Mouse (Mus musculus): ENCODE measurements at regions not wholly inside any gene's neighbourhood (a gene's known extent, or its start where the extent isn't known, plus 50 kb on each side); places are given as distances from the start of the nearest gene placed in this dataset.

GRCm38 (mm10) chr8:11979056-11979455, 138.8 kb downstream of the Tex29 start:
- no peak for DNase-seq (ENCODE audit: low spot score)

GRCm38 (mm10) chr8:11981458-11981857, 141.2 kb downstream of the Tex29 start:
- DNase-seq (ENCODE audit: low spot score): no peak

GRCm38 (mm10) chr8:11990024-11990423, 149.8 kb downstream of the Tex29 start:
- no peak for DNase-seq (ENCODE audit: low spot score)

GRCm38 (mm10) chr8:11999736-12000458, 159.6 kb downstream of the Tex29 start:
- DNase-seq (ENCODE audit: low spot score): peak; percentile 11

GRCm38 (mm10) chr8:12000459-12000789, 160.2 kb downstream of the Tex29 start:
- no peak for DNase-seq (ENCODE audit: low spot score)

- no peak for DNase-seq (ENCODE audit: low spot score)
Observed at GRCm38 (mm10) chr8:12004241-12004640, 164.0 kb downstream of the Tex29 start.

- DNase-seq (ENCODE audit: low spot score): no peak
Observed at GRCm38 (mm10) chr8:12012769-12013168, 172.5 kb downstream of the Tex29 start.

- no peak for DNase-seq (ENCODE audit: low spot score)
Observed at GRCm38 (mm10) chr8:12017750-12018149, 177.5 kb downstream of the Tex29 start.

- no peak for DNase-seq (ENCODE audit: low spot score)
Observed at GRCm38 (mm10) chr8:12019272-12019671, 179.0 kb downstream of the Tex29 start.

- DNase-seq (ENCODE audit: low spot score): no peak
Observed at GRCm38 (mm10) chr8:12023669-12024390, 183.6 kb downstream of the Tex29 start.

GRCm38 (mm10) chr8:12030363-12031116, 190.3 kb downstream of the Tex29 start:
- no peak for DNase-seq (ENCODE audit: low spot score)

- no peak for DNase-seq (ENCODE audit: low spot score)
Observed at GRCm38 (mm10) chr8:12031796-12032195, 191.5 kb downstream of the Tex29 start.

- no peak for DNase-seq (ENCODE audit: low spot score)
Observed at GRCm38 (mm10) chr8:12032386-12032785, 192.1 kb downstream of the Tex29 start.

- no peak for DNase-seq (ENCODE audit: low spot score)
Observed at GRCm38 (mm10) chr8:12036349-12036748, 196.1 kb downstream of the Tex29 start.

GRCm38 (mm10) chr8:12040924-12041323, 200.7 kb downstream of the Tex29 start:
- no peak for DNase-seq (ENCODE audit: low spot score)

GRCm38 (mm10) chr8:12041662-12042061, 201.4 kb downstream of the Tex29 start:
- DNase-seq (ENCODE audit: low spot score): no peak

GRCm38 (mm10) chr8:12050841-12051240, 210.6 kb downstream of the Tex29 start:
- peak; percentile 9 for DNase-seq (ENCODE audit: low spot score)

GRCm38 (mm10) chr8:12051357-12051756, 211.1 kb downstream of the Tex29 start:
- DNase-seq (ENCODE audit: low spot score): no peak

GRCm38 (mm10) chr8:12055931-12056330, 215.7 kb downstream of the Tex29 start:
- no peak for DNase-seq (ENCODE audit: low spot score)

GRCm38 (mm10) chr8:12061237-12061636, 217.4 kb upstream of the A230072I06Rik start:
- no peak for DNase-seq (ENCODE audit: low spot score)

GRCm38 (mm10) chr8:12062710-12063109, 215.9 kb upstream of the A230072I06Rik start:
- DNase-seq (ENCODE audit: low spot score): no peak

GRCm38 (mm10) chr8:12064664-12065063, 214.0 kb upstream of the A230072I06Rik start:
- no peak for DNase-seq (ENCODE audit: low spot score)

GRCm38 (mm10) chr8:12066454-12066853, 212.2 kb upstream of the A230072I06Rik start:
- no peak for DNase-seq (ENCODE audit: low spot score)
